Mouse (Mus musculus) intestine, embryonic 15.5 days (tissue): ENCODE measurements around the gene Spc25. TPM values are rescaled to one million over a fixed set of nuclear protein-coding genes. Genes with fewer than 3 reads are reported as not detected.

Source experiments
- ATAC-seq: fragments of 200-750 bp; cut with Nextera tagmentation; 2 replicates; pipeline ENCODE4 v1.8.0; 2017; ENCODE audit warnings: moderate TSS enrichment, moderate library complexity
- H3K27ac ChIP-seq: fragments of 300-500 bp; sonication (generic); 2 replicates; pipeline ENCODE4 v1.5.1; 2015; ENCODE audit warnings: mild to moderate bottlenecking, inconsistent platforms
- H3K27me3 ChIP-seq: fragments of 300-500 bp; sonication (generic); replicated peaks from 2 replicates; pipeline ENCODE4 v1.6.1; 2015; ENCODE audit warnings: inconsistent platforms
- H3K36me3 ChIP-seq: fragments of 300-500 bp; sonication (generic); 2 replicates; pipeline ENCODE4 v1.6.1; 2015; ENCODE audit warnings: inconsistent platforms
- H3K4me1 ChIP-seq: fragments of 300-500 bp; sonication (generic); replicated peaks from 2 replicates; pipeline ENCODE4 v1.6.1; 2015; ENCODE audit warnings: inconsistent platforms
- H3K4me2 ChIP-seq: fragments of 300-500 bp; sonication (generic); replicated peaks from 2 replicates; pipeline ENCODE4 v1.6.1; 2015; ENCODE audit warnings: mild to moderate bottlenecking, inconsistent platforms
- H3K4me3 ChIP-seq: fragments of 300-500 bp; sonication (generic); replicated peaks from 2 replicates; pipeline ENCODE4 v1.5.1; 2015; ENCODE audit warnings: inconsistent platforms
- H3K9ac ChIP-seq: fragments of 300-500 bp; sonication (generic); 2 replicates; pipeline ENCODE4 v1.6.1; 2015; ENCODE audit warnings: inconsistent platforms
- H3K9me3 ChIP-seq: fragments of 300-500 bp; sonication (generic); 2 replicates; pipeline ENCODE4 v1.6.1; 2016; ENCODE audit warnings: inconsistent platforms
- WGBS: fragments of 180-500 bp; shearing (Covaris S2); methylation state at CpG from one replicate; pipeline ENCODE4 v1.1.7; 2015; 5-methylcytosine and 5-hydroxymethylcytosine counted together
- polyA plus RNA-seq: library from polyadenylated mRNA; unstranded; fragments of >200 nt; fragmentation: Nextera tagmentation; extraction: Ambion mirVana; gene quantifications from 2 replicates; pipeline ENCODE4 v1.2.1, GENCODE M21; 2015

Spc25 gene
- polyA plus RNA-seq, 1 experiment from 2014 or later = 135 TPM

DNA sequence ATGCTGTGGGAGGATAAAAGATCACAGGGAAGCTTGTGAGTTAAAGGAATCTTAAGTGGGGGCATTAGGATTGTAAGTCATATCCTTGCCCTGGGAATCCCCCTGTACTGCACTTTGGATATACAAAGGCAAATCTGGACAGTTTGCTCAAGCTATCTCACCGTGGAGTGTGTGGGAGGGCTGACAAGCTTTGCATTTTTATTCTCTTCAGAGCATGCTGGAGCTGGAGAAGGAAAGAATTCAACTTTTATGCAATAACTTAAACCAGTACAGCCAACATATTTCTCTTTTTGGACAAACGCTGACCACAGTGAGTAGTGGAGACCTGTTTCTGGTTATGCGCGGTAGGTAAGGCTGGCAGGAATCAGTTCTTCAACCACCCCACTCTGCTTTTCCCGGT, 30.7 kb downstream of the Spc25 start:
- Histone ChIP-seq H3K4me2 (no peak overlapping the region), H3K4me3 (no peak overlapping the region), H3K4me1 (no peaks in the 10 kb centered on the region), H3K36me3 (no peaks in the 10 kb centered on the region), H3K9me3 (no peaks in the 10 kb centered on the region), H3K9ac (no peak overlapping the region), H3K27me3 (no peaks in the 10 kb centered on the region), H3K27ac (no peak overlapping the region)
- ATAC-seq = no peak
- 61% methylated on average over 5 of the region's 5 CpGs for WGBS

- Histone ChIP-seq H3K4me3 (no peak overlapping the region), H3K4me1 (no peaks in the 10 kb centered on the region), H3K27ac (no peak overlapping the region), H3K9ac (no peak overlapping the region), H3K9me3 (no peaks in the 10 kb centered on the region), H3K36me3 (no peaks in the 10 kb centered on the region), H3K27me3 (no peaks in the 10 kb centered on the region), H3K4me2 (no peak overlapping the region)
- no peak for ATAC-seq
- 47% methylated on average over 9 of the region's 9 CpGs for WGBS
Measured at GRCm38 (mm10) chr2:69170395-69171077, 35.5 kb downstream of the Spc25 start.

- Histone ChIP-seq H3K27me3 (no peaks in the 10 kb centered on the region), H3K27ac (no peak overlapping the region), H3K4me1 (no peaks in the 10 kb centered on the region), H3K9me3 (no peaks in the 10 kb centered on the region), H3K4me3 (no peak overlapping the region), H3K36me3 (no peaks in the 10 kb centered on the region), H3K4me2 (no peak overlapping the region), H3K9ac (no peak overlapping the region)
- ATAC-seq = peak; percentile 81; the same call in 1 of the 2 replicates
Measured at GRCm38 (mm10) chr2:69158907-69159306, 47.1 kb downstream of the Spc25 start.

GRCm38 (mm10) chr2:69156283-69156682, 49.7 kb downstream of the Spc25 start:
- no peak overlapping the region for H3K4me2 ChIP-seq
- H3K36me3 ChIP-seq = no peaks in the 10 kb centered on the region
- H3K27ac ChIP-seq = no peak overlapping the region
- WGBS = 60% methylated on average over 7 of the region's 7 CpGs
- H3K4me3 ChIP-seq = no peak overlapping the region
- H3K9ac ChIP-seq = no peak overlapping the region
- H3K9me3 ChIP-seq = no peaks in the 10 kb centered on the region
- no peaks in the 10 kb centered on the region for H3K4me1 ChIP-seq
- no peak for ATAC-seq
- H3K27me3 ChIP-seq = no peaks in the 10 kb centered on the region

- Histone ChIP-seq H3K9ac (no peak overlapping the region), H3K4me2 (no peak overlapping the region), H3K4me3 (no peak overlapping the region), H3K27me3 (no peaks in the 10 kb centered on the region), H3K36me3 (no peaks in the 10 kb centered on the region), H3K4me1 (no peaks in the 10 kb centered on the region), H3K9me3 (no peaks in the 10 kb centered on the region), H3K27ac (no peak overlapping the region)
- WGBS = 56% methylated on average over 3 of the region's 3 CpGs
- no peak for ATAC-seq
Measured at GRCm38 (mm10) chr2:69155861-69156260, 50.1 kb downstream of the Spc25 start.

GRCm38 (mm10) chr2:69150841-69151240, 55.2 kb downstream of the Spc25 start:
- 82% methylated on average over 5 of the region's 5 CpGs for WGBS
- H3K27me3 ChIP-seq = no peaks in the 10 kb centered on the region
- H3K4me1 ChIP-seq = no peaks in the 10 kb centered on the region
- no peak overlapping the region for H3K4me3 ChIP-seq
- no peak overlapping the region for H3K9ac ChIP-seq
- H3K36me3 ChIP-seq = no peaks in the 10 kb centered on the region
- no peak overlapping the region for H3K4me2 ChIP-seq
- H3K9me3 ChIP-seq = no peaks in the 10 kb centered on the region
- no peak for ATAC-seq
- no peak overlapping the region for H3K27ac ChIP-seq

- H3K9me3 ChIP-seq = no peaks in the 10 kb centered on the region
- WGBS = 85% methylated on average over 10 of the region's 10 CpGs
- H3K27me3 ChIP-seq = no peaks in the 10 kb centered on the region
- H3K9ac ChIP-seq = no peak overlapping the region
- no peak overlapping the region for H3K4me2 ChIP-seq
- H3K27ac ChIP-seq = no peak overlapping the region
- no peak overlapping the region for H3K4me3 ChIP-seq
- H3K4me1 ChIP-seq = no peaks in the 10 kb centered on the region
- H3K36me3 ChIP-seq = no peaks in the 10 kb centered on the region
- peak; percentile 45; the same call in 1 of the 2 replicates for ATAC-seq
Measured at GRCm38 (mm10) chr2:69149154-69149553, 56.8 kb downstream of the Spc25 start.

DNA sequence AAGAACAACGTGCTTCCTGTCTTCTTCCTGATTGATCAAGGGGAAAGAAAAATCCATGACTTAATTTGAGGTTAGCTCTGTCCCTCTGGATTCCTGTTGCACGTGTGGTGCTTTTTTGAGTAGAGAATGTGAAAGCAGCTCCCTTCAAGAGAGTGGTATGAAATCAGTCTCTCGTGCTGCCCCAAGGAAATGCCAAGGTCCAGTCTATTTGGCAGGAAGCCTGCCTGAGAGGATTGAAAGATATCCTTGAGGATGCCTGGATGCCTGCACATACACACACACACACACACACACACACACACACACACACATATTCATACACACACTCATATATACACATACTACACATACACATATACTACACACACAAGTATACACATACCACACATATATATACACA, 57.3 kb downstream of the Spc25 start:
- H3K9ac ChIP-seq = no peak overlapping the region
- H3K36me3 ChIP-seq = no peaks in the 10 kb centered on the region
- no peak overlapping the region for H3K4me3 ChIP-seq
- no peak for ATAC-seq
- 72% methylated on average over 3 of the region's 3 CpGs for WGBS
- no peaks in the 10 kb centered on the region for H3K27me3 ChIP-seq
- no peaks in the 10 kb centered on the region for H3K4me1 ChIP-seq
- H3K27ac ChIP-seq = no peak overlapping the region
- H3K4me2 ChIP-seq = no peak overlapping the region
- no peaks in the 10 kb centered on the region for H3K9me3 ChIP-seq

Other genes starting within 250 kb of the Spc25 start
- gene Nostrin, start 70.4 kb downstream of the Spc25 start, polyA plus RNA-seq = 22.5 and 24.0 TPM in 2 replicates
- gene G6pc2, start 4.9 kb upstream of the Spc25 start, polyA plus RNA-seq = 0.73 and 0.90 TPM in 2 replicates
- 1.7 and 2.7 TPM in 2 replicates for gene Abcb11, start 136.4 kb upstream of the Spc25 start, polyA plus RNA-seq
- gene Dhrs9, start 174.3 kb upstream of the Spc25 start, polyA plus RNA-seq = 0.36 and 0.37 TPM in 2 replicates